Mouse (Mus musculus) layer of hippocampus, postnatal 10 days (tissue): Measurements from ENCODE around the gene Rhox4a. TPM values are rescaled to one million over a fixed set of nuclear protein-coding genes. Genes with fewer than 3 reads are reported as not detected.
"Not testable (repeated sequence)": the region's sequence is repeated elsewhere in the genome, so short reads cannot be mapped to it uniquely, and the experiment has no call there.

Experiments
- DNase-seq, 2 experiments: peaks; one replicate each; pipeline ENCODE4 v3.0.0; 2021; ENCODE audit warnings: low spot score in 2 of 2
- long read RNA-seq: library from polyadenylated mRNA; stranded (forward); transcript quantifications from one replicate; pipeline ENCODE4 v2.0.0, GENCODE M21; 2023
- total RNA-seq, 2 experiments: library from RNA; stranded (reverse); gene quantifications; 2 replicates each; pipeline ENCODE4 v1.2.3; 2021

The Rhox4a gene
- not detected for total RNA-seq
- long read RNA-seq, result 0 reads

GRCm38 (mm10) chrX:37265038-37265437, at the start of gene Rhox4a:
Gene Rhox4a (plus strand): TSS chrX:37265338.
- not testable (repeated sequence) for DNase-seq

GRCm38 (mm10) chrX:37222158-37222557, 43.0 kb upstream of the Rhox4a start, which contains the start of gene Rhox1:
Gene Rhox1 (minus strand): TSS chrX:37222258.
- DNase-seq, result not testable (repeated sequence)

- not testable (repeated sequence) for DNase-seq
These were observed 20.5 kb upstream of the Rhox4a start, which contains the start of gene Rhox2a for GRCm38 (mm10) chrX:37244676-37245075. Gene Rhox2a (plus strand): TSS chrX:37244976.

- not testable (repeated sequence) for DNase-seq
These were observed 15.5 kb upstream of the Rhox4a start, which contains the start of gene Rhox3a for GRCm38 (mm10) chrX:37249619-37250018. Gene Rhox3a (plus strand): TSS chrX:37249919.

Other genes starting within 250 kb of the Rhox4a start
- gene Sowahd, start 216.5 kb upstream of the Rhox4a start, total RNA-seq, result not detected
- gene Rpl39, start 179.9 kb upstream of the Rhox4a start, total RNA-seq, result 100 to 1,000 TPM; 418 to 424 TPM
- 10 to 100 TPM; 20.7 to 21.6 TPM for gene Upf3b, start 155.0 kb upstream of the Rhox4a start, total RNA-seq
- gene Nkap, start 138.5 kb upstream of the Rhox4a start, total RNA-seq, result 10 to 100 TPM; 18.1 to 22.9 TPM
- under 1 TPM in 1 of 2 experiments, not detected in 1; 0.25 TPM for gene Akap14, start 96.5 kb upstream of the Rhox4a start, total RNA-seq
- gene Ndufa1, start 74.2 kb upstream of the Rhox4a start, total RNA-seq, result 100 to 1,000 TPM; 233 to 247 TPM
- 1 to 10 TPM; 6.9 to 8.4 TPM for gene Rnf113a1, start 74.1 kb upstream of the Rhox4a start, total RNA-seq
- not detected for gene Gm9, start 54.3 kb upstream of the Rhox4a start, total RNA-seq
- not detected for gene Rhox1, start 43.1 kb upstream of the Rhox4a start, total RNA-seq
- gene Rhox2a, start 20.4 kb upstream of the Rhox4a start, total RNA-seq, result not detected
- not detected for gene Rhox3a, start 15.4 kb upstream of the Rhox4a start, total RNA-seq
- not detected for gene Rhox3a2, start 114.7 kb downstream of the Rhox4a start, total RNA-seq
- gene Rhox4a2, start 125.5 kb downstream of the Rhox4a start, total RNA-seq, result not detected
- not detected for gene Rhox2b, start 146.7 kb downstream of the Rhox4a start, total RNA-seq
- gene Rhox4b, start 167.2 kb downstream of the Rhox4a start, total RNA-seq, result not detected
- not detected for gene Rhox2c, start 188.3 kb downstream of the Rhox4a start, total RNA-seq
- gene Rhox3c, start 193.2 kb downstream of the Rhox4a start, total RNA-seq, result not detected
- not detected for gene Rhox4c, start 215.0 kb downstream of the Rhox4a start, total RNA-seq
- gene Rhox2d, start 228.1 kb downstream of the Rhox4a start, total RNA-seq, result not detected
- gene Rhox4d, start 249.0 kb downstream of the Rhox4a start, total RNA-seq, result not detected